Mouse (Mus musculus): ENCODE measurements at regions not wholly inside any gene's neighbourhood (a gene's known extent, or its start where the extent isn't known, plus 50 kb on each side); places are given as distances from the start of the nearest gene placed in this dataset.

DNA sequence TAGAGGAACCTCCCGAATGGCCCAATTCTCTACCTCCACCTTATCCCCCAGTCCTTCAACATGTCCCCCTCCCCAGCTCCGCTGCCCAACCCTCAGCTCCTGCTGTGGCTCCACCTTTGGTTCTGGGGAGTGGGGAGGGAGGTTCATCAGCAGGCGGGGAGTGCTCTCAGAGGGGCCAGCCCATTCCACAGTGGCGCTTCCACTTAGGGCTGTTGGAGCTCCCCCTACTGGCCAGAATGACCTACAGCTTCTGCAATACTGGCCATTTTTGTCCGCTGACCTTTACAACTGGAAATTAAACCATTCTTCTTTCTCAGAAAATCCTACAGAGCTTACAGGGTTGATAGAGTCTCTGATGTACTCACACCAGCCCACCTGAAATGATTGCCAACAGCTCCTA is 508.0 kb upstream of the Klhl4 start:
- no peaks in the 10 kb centered on the region for H3K36me3 ChIP-seq (ENCODE audit: control insufficient read depth, insufficient read depth, low read length, poor library complexity, severe bottlenecking)
- no peaks in the 10 kb centered on the region for H3K27me3 ChIP-seq (ENCODE audit: control insufficient read depth, insufficient read depth, low read length, poor library complexity, severe bottlenecking)
- peak; percentile 16 for DNase-seq (ENCODE audit: low read depth, low spot score)

DNA sequence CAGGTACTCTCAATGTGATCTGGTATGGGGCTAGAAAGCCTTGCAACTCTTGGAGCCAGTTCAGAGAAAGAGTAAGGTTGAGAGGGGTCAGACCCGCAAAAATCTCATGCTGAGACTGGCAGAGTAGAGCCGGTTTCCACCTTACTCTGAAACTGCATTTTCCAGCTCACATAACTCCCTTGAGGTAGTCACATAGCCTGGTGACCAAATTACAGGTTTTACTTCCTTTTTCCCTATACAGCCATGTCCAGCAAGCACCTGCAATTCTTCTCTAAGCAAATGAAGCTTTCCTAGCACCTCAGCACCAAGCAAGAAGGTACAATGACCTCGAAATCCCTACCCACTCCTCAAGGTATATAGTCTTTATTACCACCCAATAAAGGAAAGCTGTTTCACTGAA is 481.0 kb upstream of the Klhl4 start:
- Histone ChIP-seq H3K36me3 (ENCODE audit: control insufficient read depth, insufficient read depth, low read length, poor library complexity, severe bottlenecking) (no peaks in the 10 kb centered on the region), H3K27me3 (ENCODE audit: control insufficient read depth, insufficient read depth, low read length, poor library complexity, severe bottlenecking) (no peaks in the 10 kb centered on the region)
- peak; percentile 44 for DNase-seq (ENCODE audit: low read depth, low spot score)

DNA sequence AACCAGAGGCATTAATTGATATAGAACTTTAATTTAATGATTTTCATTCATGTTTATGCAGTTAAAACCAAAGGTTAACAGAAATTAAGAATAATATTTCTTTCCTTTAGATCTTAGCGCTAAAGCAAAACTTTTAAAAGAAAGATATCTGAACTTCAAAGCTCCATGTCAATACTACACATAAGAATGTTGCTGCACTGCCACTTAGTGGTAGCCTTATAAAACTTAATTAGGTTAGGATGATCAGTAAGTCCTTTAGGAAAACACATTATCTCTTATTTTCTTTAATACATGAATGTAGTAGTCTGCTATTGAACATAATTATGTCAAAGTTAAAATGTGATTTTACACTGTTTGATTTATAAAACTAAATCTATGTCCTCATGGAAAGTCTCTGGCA is 432.9 kb upstream of the Klhl4 start:
- DNase-seq (ENCODE audit: low read depth, low spot score) = peak; percentile 59
- no peaks in the 10 kb centered on the region for H3K36me3 ChIP-seq (ENCODE audit: control insufficient read depth, insufficient read depth, low read length, poor library complexity, severe bottlenecking)
- no peaks in the 10 kb centered on the region for H3K27me3 ChIP-seq (ENCODE audit: control insufficient read depth, insufficient read depth, low read length, poor library complexity, severe bottlenecking)
